9 mouse cellular contexts compared by ENCODE assay signal in genomic region chr11:117127250-117127837, GRCm38 (mm10). TPM values are rescaled to one million over a fixed set of nuclear protein-coding genes. Genes with fewer than 3 reads are reported as not detected.
DNase-seq lines count a peak whose midpoint lies in the region; ATAC-seq lines count a peak whose summit lies in the region.
"Had no signal": no experiment of that assay in that cellular context is flagged by ENCODE, and none has a peak within 500 bp of the region (broad histone marks: within the 10 kb centered on the region; RNA-seq: fewer than 3 reads in every experiment).

No protein-coding gene starts in this region.

- no peak for DNase-seq in kidney, adult 11 months
- DNase-seq in lung, postnatal 25 days (ENCODE audit: low spot score), result no peak
- DNase-seq in cerebellum, postnatal 10 days, result no peak

- ATAC-seq in kidney, embryonic 15.5 days (replicated peaks; ENCODE audit: low FRiP score), result no peak; the same call in 1 of the 2 replicates
- no peak for ATAC-seq in forebrain, embryonic 12.5 days (ENCODE audit: low FRiP score)
- ATAC-seq in intestine, embryonic 16.5 days, result peak; percentile 40; the same call in 1 of the 2 replicates
- ATAC-seq in stomach, embryonic 15.5 days (ENCODE audit: insufficient read depth, low FRiP score, low read depth), result no peak

- peaks cover 67% of the 10 kb centered on the region for H3K4me1 ChIP-seq in kidney, embryonic 15.5 days
- H3K4me1 ChIP-seq in forebrain, embryonic 12.5 days, result peaks cover 63% of the 10 kb centered on the region
- peaks cover 40% of the 10 kb centered on the region for H3K4me1 ChIP-seq in intestine, embryonic 16.5 days (ENCODE audit: control insufficient read depth, insufficient read depth, low read length)
- peaks cover 41% of the 10 kb centered on the region for H3K4me1 ChIP-seq in stomach, embryonic 15.5 days

- peaks cover 19% of the 10 kb centered on the region for H3K36me3 ChIP-seq in kidney, embryonic 15.5 days
- H3K36me3 ChIP-seq in forebrain, embryonic 12.5 days (replicated peaks), result no peaks in the 10 kb centered on the region; the same call in none of the 2 replicates
- no peaks in the 10 kb centered on the region for H3K36me3 ChIP-seq in intestine, embryonic 16.5 days (ENCODE audit: control insufficient read depth, insufficient read depth, low read length)
- H3K36me3 ChIP-seq in stomach, embryonic 15.5 days, result 0 out of 2 replicates have a peak, but pooled peaks cover 2% of the 10 kb centered on the region

- peak overlapping the region; percentile 80 for H3K27ac ChIP-seq in kidney, embryonic 15.5 days
- H3K27ac ChIP-seq in forebrain, embryonic 12.5 days, result peak overlapping the region; percentile 57
- H3K27ac ChIP-seq in intestine, embryonic 16.5 days (ENCODE audit: low read length), result peak overlapping the region; percentile 52
- H3K27ac ChIP-seq in stomach, embryonic 15.5 days, result peak overlapping the region; percentile 82

- 46% methylated on average over 13 of the region's 13 CpGs for WGBS in kidney, embryonic 15.5 days
- 79% methylated on average over 13 of the region's 13 CpGs for WGBS in forebrain, embryonic 12.5 days
- WGBS in intestine, embryonic 16.5 days, result 47% methylated on average over 13 of the region's 13 CpGs
- WGBS in stomach, embryonic 15.5 days, result 42% methylated on average over 13 of the region's 13 CpGs

- no peaks in the 10 kb centered on the region for H3K27me3 ChIP-seq in kidney, embryonic 15.5 days
- H3K27me3 ChIP-seq in forebrain, embryonic 12.5 days, result no peaks in the 10 kb centered on the region
- no peaks in the 10 kb centered on the region for H3K27me3 ChIP-seq in intestine, embryonic 16.5 days (replicated peaks; ENCODE audit: control insufficient read depth, insufficient read depth, low read length)
- no peaks in the 10 kb centered on the region for H3K27me3 ChIP-seq in stomach, embryonic 15.5 days (replicated peaks)
- H3K27me3 ChIP-seq: megakaryocyte, embryonic 14.5 days had no signal

- H3K9me3 ChIP-seq in kidney, embryonic 15.5 days (replicated peaks), result no peaks in the 10 kb centered on the region
- H3K9me3 ChIP-seq in forebrain, embryonic 12.5 days, result no peaks in the 10 kb centered on the region
- no peaks in the 10 kb centered on the region for H3K9me3 ChIP-seq in intestine, embryonic 16.5 days (ENCODE audit: control insufficient read depth, low read length)
- no peaks in the 10 kb centered on the region for H3K9me3 ChIP-seq in stomach, embryonic 15.5 days
- H3K9me3 ChIP-seq: megakaryocyte, embryonic 14.5 days had no signal

- no peak overlapping the region for H3K9ac ChIP-seq in kidney, embryonic 15.5 days
- no peak overlapping the region for H3K9ac ChIP-seq in forebrain, embryonic 12.5 days
- H3K9ac ChIP-seq in intestine, embryonic 16.5 days (ENCODE audit: low read depth, low read length), result peak overlapping the region; percentile 28
- no peak overlapping the region for H3K9ac ChIP-seq in stomach, embryonic 15.5 days

- H3K4me2 ChIP-seq in kidney, embryonic 15.5 days, result no peak overlapping the region
- H3K4me2 ChIP-seq in forebrain, embryonic 12.5 days, result no peak overlapping the region
- 0 out of 2 replicates have a peak overlapping the region, but pooled peaks have one; percentile 2 for H3K4me2 ChIP-seq in intestine, embryonic 16.5 days (ENCODE audit: low read depth, low read length)
- no peak overlapping the region for H3K4me2 ChIP-seq in stomach, embryonic 15.5 days

- no peak overlapping the region for H3K4me3 ChIP-seq in kidney, embryonic 15.5 days (replicated peaks)
- H3K4me3 ChIP-seq in forebrain, embryonic 12.5 days (replicated peaks), result no peak overlapping the region
- H3K4me3 ChIP-seq in intestine, embryonic 16.5 days (ENCODE audit: low read length), result no peak overlapping the region
- H3K4me3 ChIP-seq in stomach, embryonic 15.5 days (replicated peaks), result no peak overlapping the region
- H3K4me3 ChIP-seq: erythroblast, embryonic 14.5 days; megakaryocyte, embryonic 14.5 days had no signal

RNA-seq across cellular contexts. Expression of gene Sec14l1, which starts 12.4 kb away (rescaled TPM):
- 66.5 and 69.0 TPM in 2 replicates for polyA plus RNA-seq in kidney, embryonic 15.5 days (2015; fragmentation: Nextera tagmentation; extraction: Ambion mirVana)
- polyA plus RNA-seq in forebrain, embryonic 12.5 days (2016; fragmentation: Nextera tagmentation; extraction: Ambion mirVana), result 67.2 and 67.6 TPM in 2 replicates
- polyA plus RNA-seq in intestine, embryonic 16.5 days (2015; fragmentation: Nextera tagmentation; extraction: Ambion mirVana), result 28.5 and 29.5 TPM in 2 replicates
- 48.0 and 49.5 TPM in 2 replicates for polyA plus RNA-seq in stomach, embryonic 15.5 days (2015; fragmentation: Nextera tagmentation; extraction: Ambion mirVana)
